Mouse (Mus musculus): ENCODE measurements around the gene Cd82.

Cd82 gene

GRCm38 (mm10) chr2:93461869-93462714 is 848 bp downstream of the Cd82 start:
- DNase-seq, result peak; percentile 100

- DNase-seq, result peak in 1 of 2 experiments; percentile 37
Observed at GRCm38 (mm10) chr2:93460786-93461469, 2.0 kb downstream of the Cd82 start.

- DNase-seq, result no peak
Observed at GRCm38 (mm10) chr2:93459208-93459920, 3.6 kb downstream of the Cd82 start.

- peak in 1 of 2 experiments; percentile 29 for DNase-seq
Observed at GRCm38 (mm10) chr2:93458332-93459207, 4.4 kb downstream of the Cd82 start.

GRCm38 (mm10) chr2:93457426-93458130 is 5.4 kb downstream of the Cd82 start:
- no peak for DNase-seq

GRCm38 (mm10) chr2:93456140-93456539 is 6.8 kb downstream of the Cd82 start:
- DNase-seq, result no peak

- DNase-seq, result no peak
Observed at GRCm38 (mm10) chr2:93454817-93455591, 7.9 kb downstream of the Cd82 start.

- DNase-seq, result no peak
Observed at GRCm38 (mm10) chr2:93454334-93454733, 8.6 kb downstream of the Cd82 start.

GRCm38 (mm10) chr2:93453046-93453445 is 9.9 kb downstream of the Cd82 start:
- no peak for DNase-seq

GRCm38 (mm10) chr2:93452506-93452905 is 10.4 kb downstream of the Cd82 start:
- DNase-seq, result no peak

- no peak for DNase-seq
Observed at GRCm38 (mm10) chr2:93452057-93452456, 10.9 kb downstream of the Cd82 start.

- DNase-seq, result no peak
Observed at GRCm38 (mm10) chr2:93451219-93451938, 11.6 kb downstream of the Cd82 start.

- DNase-seq, result no peak
Observed at GRCm38 (mm10) chr2:93450695-93451094, 12.2 kb downstream of the Cd82 start.

- no peak for DNase-seq
Observed at GRCm38 (mm10) chr2:93449657-93450056, 13.3 kb downstream of the Cd82 start.

GRCm38 (mm10) chr2:93448774-93449173 is 14.2 kb downstream of the Cd82 start:
- no peak for DNase-seq

- DNase-seq, result no peak
Observed at GRCm38 (mm10) chr2:93447500-93448249, 15.3 kb downstream of the Cd82 start.

- no peak for DNase-seq
Observed at GRCm38 (mm10) chr2:93446606-93447353, 16.2 kb downstream of the Cd82 start.

GRCm38 (mm10) chr2:93445237-93445651 is 17.7 kb downstream of the Cd82 start:
- no peak for DNase-seq

GRCm38 (mm10) chr2:93444280-93444679 is 18.7 kb downstream of the Cd82 start:
- DNase-seq, result no peak
